Mouse (Mus musculus) ZHBTc4 (cell line): ENCODE measurements at regions not wholly inside any gene's neighbourhood (a gene's known extent, or its start where the extent isn't known, plus 50 kb on each side); places are given as distances from the start of the nearest gene placed in this dataset.

ENCODE experiments used
- DNase-seq: peaks from one replicate; pipeline ENCODE4 v3.0.0-alpha.2; 2011; ENCODE audit warnings: low read depth, low spot score

DNA sequence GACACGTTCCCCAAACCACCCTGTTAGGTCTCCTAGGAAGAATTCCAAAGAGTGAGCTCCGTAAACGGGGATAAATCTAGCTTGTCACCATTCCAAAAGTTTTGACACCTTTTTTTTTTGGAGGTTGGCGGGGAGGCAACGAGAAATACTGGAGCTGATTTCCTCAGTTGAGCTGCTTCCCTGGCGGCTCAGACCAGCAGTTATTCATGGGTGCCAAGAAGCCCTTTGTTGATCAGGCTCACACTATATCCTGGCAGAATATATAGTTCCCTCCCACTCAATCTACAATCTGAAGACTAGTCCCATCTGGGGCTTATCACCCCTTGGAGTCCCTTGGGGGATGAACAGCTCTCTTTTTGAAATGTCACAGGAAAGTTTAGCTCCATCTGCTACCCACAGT is 77.5 kb upstream of the Tiam2 start:
- DNase-seq = no peak

DNA sequence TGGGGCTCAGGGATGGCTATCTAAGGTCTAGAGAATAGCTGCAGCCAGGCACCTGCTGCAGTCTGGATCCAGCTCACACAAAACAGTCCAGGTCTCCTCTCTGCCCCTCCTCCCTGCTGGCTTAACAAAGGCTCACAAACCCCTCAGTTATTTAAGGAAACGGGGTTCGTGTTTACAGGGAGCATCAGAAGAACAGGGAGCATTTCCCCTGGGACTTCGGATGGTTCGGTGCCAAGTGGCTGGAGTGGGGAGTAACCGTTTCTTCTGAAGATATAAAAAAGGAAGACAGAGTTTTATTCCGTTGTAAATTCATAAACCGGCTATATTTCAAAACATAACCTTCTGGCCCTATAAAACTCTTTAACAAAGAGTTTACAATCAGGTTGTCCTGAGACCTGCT is 77.1 kb upstream of the Tiam2 start:
- DNase-seq = no peak

- no peak for DNase-seq
These were observed 75.2 kb upstream of the Tiam2 start for GRCm38 (mm10) chr17:3251176-3251575.

DNA sequence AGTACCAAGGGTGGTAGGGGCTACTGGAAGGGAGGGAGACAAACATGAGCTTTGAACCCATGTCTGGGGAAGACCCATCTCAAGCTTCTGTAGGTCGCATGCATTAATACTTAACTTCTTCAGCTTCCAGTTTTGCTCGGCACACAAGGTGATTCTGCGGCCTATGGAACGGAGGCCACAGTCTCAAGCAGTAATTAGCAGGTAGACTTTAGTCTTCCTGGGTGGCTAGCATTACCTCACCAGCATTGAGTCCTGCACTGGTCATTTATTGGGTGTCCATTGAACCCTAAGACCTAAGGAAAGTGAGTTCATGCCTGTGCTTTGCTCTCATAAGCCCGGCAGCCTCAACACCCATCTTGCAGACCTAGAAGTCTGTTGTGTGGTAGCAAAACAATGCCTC is 74.4 kb upstream of the Tiam2 start:
- DNase-seq = no peak

GRCm38 (mm10) chr17:3253508-3254176 is 72.7 kb upstream of the Tiam2 start:
- peak; percentile 69 for DNase-seq

DNA sequence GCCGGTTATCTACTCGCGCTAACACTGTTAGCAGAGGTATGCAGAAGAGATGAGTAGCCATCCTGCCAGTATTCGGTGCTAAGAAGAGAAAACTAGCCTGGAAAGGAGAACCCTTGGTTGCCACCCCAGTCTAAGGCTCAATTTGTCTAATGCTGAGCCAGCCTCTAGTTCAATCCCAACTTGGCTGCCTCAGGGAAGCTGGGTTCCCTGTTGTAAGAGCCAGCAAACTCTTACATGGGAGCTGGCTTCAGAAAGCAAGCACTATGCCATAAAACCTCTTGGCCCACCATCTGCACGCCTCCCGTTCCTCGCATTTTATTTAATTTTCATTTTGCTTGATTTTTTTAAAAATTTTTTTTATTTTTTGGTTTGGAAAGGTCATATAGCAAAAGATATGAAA is 69.6 kb upstream of the Tiam2 start:
- DNase-seq = no peak

- no peak for DNase-seq
These were observed 67.4 kb upstream of the Tiam2 start for GRCm38 (mm10) chr17:3258811-3259510.

DNA sequence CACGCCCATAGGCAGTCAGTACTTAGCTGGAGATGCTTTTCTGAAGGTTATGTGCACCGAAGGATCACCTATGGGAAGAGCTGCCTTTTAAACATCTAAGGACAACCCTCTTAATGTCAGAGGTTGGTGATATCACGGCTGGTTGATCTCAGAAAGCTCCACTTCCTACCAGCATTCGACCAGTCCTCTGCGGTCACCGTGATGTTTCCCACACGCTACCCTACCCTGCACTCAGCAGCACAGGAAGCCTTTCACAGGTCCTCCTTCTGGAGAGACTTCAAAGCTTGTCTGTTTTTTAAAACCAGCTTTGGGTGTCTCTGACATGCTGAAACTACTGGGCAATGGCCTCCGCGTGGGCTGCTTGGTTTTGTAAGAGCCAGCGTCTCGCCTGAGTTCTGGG is 65.6 kb upstream of the Tiam2 start:
- no peak for DNase-seq

DNA sequence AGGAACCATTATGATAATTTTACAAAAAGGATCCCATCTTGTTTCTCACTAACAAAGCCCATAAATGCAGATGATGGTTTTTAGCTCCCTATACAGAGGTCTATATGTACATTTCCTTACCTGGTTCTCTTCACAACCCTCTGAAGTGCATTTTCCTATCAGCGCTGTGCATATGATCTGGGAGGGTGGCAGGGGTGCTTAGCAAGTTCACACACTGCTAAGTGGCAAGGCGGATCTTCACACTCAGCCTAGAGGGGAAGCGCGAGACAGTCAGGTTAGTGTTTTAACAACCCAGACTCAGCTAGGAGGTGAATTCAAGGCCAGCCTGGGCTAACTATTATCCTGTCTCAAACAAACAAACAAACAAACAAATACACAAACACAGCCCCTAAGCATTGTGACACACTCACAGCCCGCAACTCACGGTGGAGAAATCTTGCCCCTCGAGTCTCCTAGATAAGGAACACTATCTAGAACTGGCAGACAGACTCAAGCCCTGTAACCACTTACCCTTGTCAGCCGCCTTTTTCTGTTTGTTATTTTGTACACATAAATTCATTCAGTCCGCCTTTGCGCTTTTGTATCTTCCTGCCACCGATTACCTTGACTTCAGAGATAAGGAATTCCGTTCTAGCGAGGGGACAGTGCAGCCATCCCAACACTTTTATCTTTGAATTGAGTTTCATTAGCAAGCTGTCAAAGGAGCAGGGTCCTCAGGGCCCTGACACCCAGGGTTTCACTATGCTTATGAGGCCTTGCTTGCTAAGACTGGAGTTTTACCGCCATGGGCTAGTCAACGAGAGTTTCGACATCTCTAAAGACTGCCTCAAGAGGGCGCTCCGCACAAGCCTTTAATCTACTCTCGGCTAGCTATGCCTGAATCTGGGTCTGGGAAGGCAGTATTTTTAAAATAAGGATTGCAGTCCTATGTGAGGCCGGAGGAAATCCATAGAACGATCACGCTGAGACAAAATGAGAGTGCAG is 53.0 kb upstream of the Tiam2 start:
- DNase-seq = peak; percentile 88

GRCm38 (mm10) chr17:3274449-3275285 is 51.7 kb upstream of the Tiam2 start:
- DNase-seq = peak; percentile 15
